Mouse (Mus musculus): ENCODE results near the gene Serpinb9b.
"Not testable (repeated sequence)": the region's sequence is repeated elsewhere in the genome, so short reads cannot be mapped to it uniquely, and the experiment has no call there.

- TF ChIP-seq CTCF (IDR thresholded peaks at IDR 0.05; ENCODE audit: extremely low read depth, insufficient read depth, insufficient read length, insufficient replicate concordance); POLR2A (IDR thresholded peaks at IDR 0.05; ENCODE audit: low read depth, low read length): not testable (repeated sequence)
Observed at GRCm38 (mm10) chr13:33029478-33029877, 2.3 kb downstream of the Serpinb9b start.
